Comparison of ENCODE assay signal across 46 mouse cellular contexts in genomic region chr1:37987856-37988255, GRCm38 (mm10). TPM values are rescaled to one million over a fixed set of nuclear protein-coding genes. Genes with fewer than 3 reads are reported as not detected.
"Had no signal": no experiment of that assay in that cellular context is flagged by ENCODE, and none has a peak within 500 bp of the region (broad histone marks: within the 10 kb centered on the region; RNA-seq: fewer than 3 reads in every experiment).

No protein-coding gene starts in this region.

- H3K27ac ChIP-seq: left cerebral cortex, adult 2 months; limb, embryonic 10.5 days; limb, embryonic 12.5 days; limb, embryonic 13.5 days; limb, embryonic 15.5 days; liver, embryonic 12.5 days; liver, embryonic 13.5 days; liver, embryonic 14.5 days; liver, embryonic 15.5 days; lung, embryonic 15.5 days; macrophage; midbrain, embryonic 10.5 days; midbrain, embryonic 12.5 days; midbrain, embryonic 13.5 days; midbrain, embryonic 15.5 days; neural tube, embryonic 12.5 days had no signal

- DNase-seq: left cerebral cortex, postnatal 4 days; liver, embryonic 13.5 days; lung, adult 18-20 months; lung, adult 2 months; lung, embryonic 14.5 days; lung, postnatal 10 days; lung, postnatal 14 days; lung, postnatal 36 days; lung, postnatal 4 days; midbrain, embryonic 14.5 days had no signal

- ATAC-seq: liver, embryonic 12.5 days; lung, postnatal 0 days; midbrain, embryonic 13.5 days; midbrain, embryonic 15.5 days; midbrain, embryonic 16.5 days had no signal

- H3K4me2 ChIP-seq: limb, embryonic 12.5 days; limb, embryonic 13.5 days; limb, embryonic 15.5 days; liver, embryonic 12.5 days; liver, embryonic 13.5 days; liver, embryonic 15.5 days; lung, embryonic 14.5 days; lung, embryonic 15.5 days; midbrain, embryonic 11.5 days; midbrain, embryonic 12.5 days; midbrain, embryonic 13.5 days; midbrain, embryonic 15.5 days; neural tube, embryonic 12.5 days had no signal

- H3K9me3 ChIP-seq: limb, embryonic 10.5 days; limb, embryonic 12.5 days; limb, embryonic 13.5 days; limb, embryonic 15.5 days; liver, embryonic 12.5 days; liver, embryonic 13.5 days; liver, embryonic 15.5 days; lung, embryonic 15.5 days; megakaryocyte, embryonic 14.5 days; midbrain, embryonic 10.5 days; midbrain, embryonic 12.5 days; midbrain, embryonic 13.5 days; midbrain, embryonic 15.5 days; neural tube, embryonic 12.5 days had no signal

- H3K4me1 ChIP-seq: limb, embryonic 12.5 days; limb, embryonic 13.5 days; limb, embryonic 15.5 days; liver, embryonic 12.5 days; liver, embryonic 13.5 days; liver, embryonic 15.5 days; lung, embryonic 15.5 days; midbrain, embryonic 10.5 days; midbrain, embryonic 12.5 days; midbrain, embryonic 13.5 days; midbrain, embryonic 15.5 days; neural tube, embryonic 12.5 days had no signal

- H3K4me3 ChIP-seq: left cerebral cortex, adult 2 months; limb, embryonic 10.5 days; limb, embryonic 12.5 days; limb, embryonic 13.5 days; limb, embryonic 15.5 days; liver, embryonic 12.5 days; liver, embryonic 13.5 days; liver, embryonic 15.5 days; lung, embryonic 15.5 days; megakaryocyte, embryonic 14.5 days; midbrain, embryonic 10.5 days; midbrain, embryonic 12.5 days; midbrain, embryonic 13.5 days; midbrain, embryonic 15.5 days; myocyte; neural tube, embryonic 12.5 days had no signal

- H3K9ac ChIP-seq: limb, embryonic 12.5 days; limb, embryonic 13.5 days; limb, embryonic 15.5 days; liver, embryonic 12.5 days; liver, embryonic 13.5 days; liver, embryonic 14.5 days; liver, embryonic 15.5 days; lung, embryonic 14.5 days; lung, embryonic 15.5 days; midbrain, embryonic 12.5 days; midbrain, embryonic 13.5 days; midbrain, embryonic 15.5 days; neural tube, embryonic 12.5 days had no signal

- H3K27me3 ChIP-seq: limb, embryonic 12.5 days; limb, embryonic 13.5 days; limb, embryonic 15.5 days; liver, embryonic 12.5 days; liver, embryonic 13.5 days; liver, embryonic 15.5 days; lung, embryonic 15.5 days; megakaryocyte, embryonic 14.5 days; midbrain, embryonic 12.5 days; midbrain, embryonic 13.5 days; midbrain, embryonic 15.5 days; neural tube, embryonic 12.5 days had no signal

RNA-seq across cellular contexts. Expression of gene Lyg1, which starts 30.3 kb away (rescaled TPM):
- total RNA-seq: left cerebral cortex, adult 18-20 months; left cerebral cortex, adult 2 months; left cerebral cortex, adult 8-10 months; left cerebral cortex, postnatal 10 days; left cerebral cortex, postnatal 14 days; left cerebral cortex, postnatal 25 days; left cerebral cortex, postnatal 36 days; left cerebral cortex, postnatal 4 days; megakaryocyte progenitor cell, adult 5-6 weeks; megakaryocyte, adult 5-6 weeks; megakaryocyte-erythroid progenitor cell, adult 5-6 weeks; midbrain, postnatal 0 days; monocyte, adult 5-6 weeks had no signal
- polyA plus RNA-seq: limb, embryonic 10.5 days; limb, embryonic 11.5 days; limb, embryonic 12.5 days; limb, embryonic 13.5 days; limb, embryonic 14.5 days; limb, embryonic 15.5 days; liver, embryonic 12.5 days; liver, embryonic 13.5 days; liver, embryonic 14.5 days; liver, embryonic 15.5 days; liver, embryonic 16.5 days; lung, embryonic 14.5 days; lung, embryonic 15.5 days; lung, embryonic 16.5 days; lung, postnatal 0 days; macrophage; midbrain, embryonic 10.5 days; midbrain, embryonic 11.5 days; midbrain, embryonic 12.5 days; midbrain, embryonic 13.5 days; midbrain, embryonic 14.5 days; midbrain, embryonic 15.5 days; midbrain, embryonic 16.5 days; midbrain, postnatal 0 days; myocyte; neural tube, embryonic 11.5 days; neural tube, embryonic 12.5 days had no signal
